Mouse (Mus musculus) midbrain, embryonic 10.5 days (tissue): ENCODE results near the gene Gen1. TPM values are rescaled to one million over a fixed set of nuclear protein-coding genes. Genes with fewer than 3 reads are reported as not detected.
A peak's percentile ranks its signal among the peaks of the same experiment; 100 is the strongest.

Experiments
- DNase-seq: peaks from one replicate; pipeline ENCODE4 v3.0.0-alpha.2; 2017; ENCODE audit warnings: low spot score
- H3K27ac ChIP-seq: fragments of 300-500 bp; sonication (generic); replicated peaks from 2 replicates; pipeline ENCODE4 v1.5.1; 2016; ENCODE audit warnings: mild to moderate bottlenecking
- H3K27me3 ChIP-seq: fragments of 300-500 bp; sonication (generic); 2 replicates; pipeline ENCODE4 v1.6.1; 2016; ENCODE audit warnings: low read depth, mild to moderate bottlenecking; ENCODE audit not compliant: poor library complexity, severe bottlenecking
- H3K36me3 ChIP-seq: fragments of 300-500 bp; sonication (generic); 2 replicates; pipeline ENCODE4 v1.6.1; 2016; ENCODE audit warnings: mild to moderate bottlenecking, moderate library complexity
- H3K4me1 ChIP-seq: fragments of 300-500 bp; sonication (generic); 2 replicates; pipeline ENCODE4 v1.6.1; 2016
- H3K4me3 ChIP-seq: fragments of 300-500 bp; sonication (generic); 2 replicates; pipeline ENCODE4 v1.5.1; 2016; ENCODE audit warnings: mild to moderate bottlenecking, moderate library complexity
- H3K9me3 ChIP-seq: fragments of 300-500 bp; sonication (generic); replicated peaks from 2 replicates; pipeline ENCODE4 v1.6.1; 2016; ENCODE audit warnings: mild to moderate bottlenecking
- WGBS: fragments of 180-500 bp; shearing (Covaris S2); methylation state at CpG from one replicate; pipeline ENCODE4 v1.1.7; 2016; 5-methylcytosine and 5-hydroxymethylcytosine counted together
- polyA plus RNA-seq: library from polyadenylated mRNA; unstranded; fragments of >200 nt; fragmentation: Nextera tagmentation; extraction: Ambion mirVana; gene quantifications from 2 replicates; pipeline ENCODE4 v1.2.1, GENCODE M21; 2016

The Gen1 gene
- polyA plus RNA-seq, 1 experiment from 2014 or later = 15.3 TPM

GRCm38 (mm10) chr12:11267030-11267429 is 1.4 kb upstream of the Gen1 start:
- WGBS = 11% methylated on average over 4 of the region's 4 CpGs
- Histone ChIP-seq H3K27ac (peak overlapping the region; percentile 93), H3K9me3 (no peaks in the 10 kb centered on the region), H3K36me3 (peaks cover 7% of the 10 kb centered on the region; the same call in 1 of the 2 replicates), H3K4me1 (peaks cover 46% of the 10 kb centered on the region), H3K4me3 (peak overlapping the region; percentile 78), H3K27me3 (no peaks in the 10 kb centered on the region)
- peak; percentile 15 for DNase-seq

DNA sequence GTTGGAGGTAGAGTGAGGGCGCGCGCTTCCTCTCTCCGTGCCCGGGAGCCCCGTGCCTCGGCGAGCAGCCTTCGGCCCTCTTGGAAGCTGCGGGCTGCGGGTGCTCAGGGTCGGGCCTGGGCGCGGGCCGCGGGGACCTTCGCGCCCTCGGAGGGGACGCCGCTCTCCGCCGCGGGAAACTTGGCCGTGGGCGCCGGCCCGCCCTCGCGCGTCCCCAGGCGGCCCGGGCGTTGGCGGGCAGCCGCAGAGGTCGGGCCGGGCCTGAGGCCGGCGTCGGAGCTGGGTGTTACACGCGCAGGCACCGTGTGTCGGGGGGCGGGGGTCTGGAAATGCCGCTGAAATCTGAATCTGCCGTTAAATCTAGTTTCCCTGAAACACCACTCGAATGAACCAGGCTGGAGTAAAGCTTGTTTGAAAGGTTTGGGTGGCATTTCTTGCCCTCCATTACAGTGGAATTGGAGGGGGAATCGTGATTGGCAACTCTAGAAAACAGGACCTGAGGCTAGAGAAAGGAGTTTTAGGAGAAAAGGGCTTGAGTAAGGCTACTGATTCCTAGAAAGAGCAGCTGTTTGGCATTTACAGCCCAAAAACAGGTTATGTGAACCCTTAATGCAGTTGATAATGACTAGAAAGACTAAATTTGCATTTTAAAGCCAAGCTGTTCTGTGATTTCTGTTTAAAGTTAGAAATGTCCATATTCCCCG is 833 bp upstream of the Gen1 start:
- Histone ChIP-seq H3K27me3 (no peaks in the 10 kb centered on the region), H3K36me3 (peaks cover 2% of the 10 kb centered on the region; the same call in 1 of the 2 replicates), H3K27ac (peak overlapping the region; percentile 93), H3K4me1 (peaks cover 46% of the 10 kb centered on the region), H3K9me3 (no peaks in the 10 kb centered on the region), H3K4me3 (peak overlapping the region; percentile 78)
- no peak for DNase-seq
- WGBS = 1% methylated on average over 51 of the region's 51 CpGs

- no peaks in the 10 kb centered on the region for H3K27me3 ChIP-seq
- 8% methylated on average over 13 of the region's 13 CpGs for WGBS
- H3K9me3 ChIP-seq = no peaks in the 10 kb centered on the region
- peak overlapping the region; percentile 93 for H3K27ac ChIP-seq
- DNase-seq = peak; percentile 12
- peaks cover 46% of the 10 kb centered on the region for H3K4me1 ChIP-seq
- no peaks in the 10 kb centered on the region for H3K36me3 ChIP-seq
- peak overlapping the region; percentile 78 for H3K4me3 ChIP-seq
Measured at GRCm38 (mm10) chr12:11264895-11265294, 706 bp downstream of the Gen1 start.

- Histone ChIP-seq H3K4me3 (no peak overlapping the region), H3K36me3 (peaks cover 85% of the 10 kb centered on the region), H3K9me3 (no peaks in the 10 kb centered on the region), H3K27ac (no peak overlapping the region), H3K4me1 (no peaks in the 10 kb centered on the region), H3K27me3 (no peaks in the 10 kb centered on the region)
- WGBS = 81% methylated on average over 3 of the region's 3 CpGs
- DNase-seq = no peak
Measured at GRCm38 (mm10) chr12:11250322-11250721, 15.3 kb downstream of the Gen1 start.

- no peaks in the 10 kb centered on the region for H3K27me3 ChIP-seq
- no peak overlapping the region for H3K4me3 ChIP-seq
- DNase-seq = no peak
- no peaks in the 10 kb centered on the region for H3K4me1 ChIP-seq
- 93% methylated on average over 1 of the region's 1 CpGs for WGBS
- no peaks in the 10 kb centered on the region for H3K9me3 ChIP-seq
- no peak overlapping the region for H3K27ac ChIP-seq
- H3K36me3 ChIP-seq = peaks cover 81% of the 10 kb centered on the region
Measured at GRCm38 (mm10) chr12:11247460-11247859, 18.1 kb downstream of the Gen1 start.

DNA sequence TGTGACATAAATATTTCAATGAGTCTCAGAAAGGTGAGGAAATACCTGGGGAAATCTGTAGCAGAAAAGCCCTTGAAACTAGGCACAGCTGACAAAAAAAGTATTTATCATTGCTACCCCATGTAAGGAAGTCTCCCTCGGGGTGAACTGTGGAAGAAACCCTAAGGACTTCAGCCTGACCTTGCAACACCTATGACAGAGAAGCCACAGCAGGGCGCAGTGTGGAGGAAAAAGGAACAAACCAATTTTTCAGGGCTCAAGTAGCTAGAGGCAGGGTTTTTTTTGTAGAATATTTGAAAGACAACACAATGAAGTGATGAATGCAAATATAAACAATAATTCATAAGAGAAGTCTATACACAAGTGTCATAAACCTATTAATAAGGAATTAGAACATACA is 29.6 kb downstream of the Gen1 start:
- no peak overlapping the region for H3K4me3 ChIP-seq
- peaks cover 22% of the 10 kb centered on the region for H3K36me3 ChIP-seq
- H3K27ac ChIP-seq = no peak overlapping the region
- H3K4me1 ChIP-seq = no peaks in the 10 kb centered on the region
- DNase-seq = no peak
- 80% methylated on average over 2 of the region's 2 CpGs for WGBS
- H3K27me3 ChIP-seq = no peaks in the 10 kb centered on the region
- no peaks in the 10 kb centered on the region for H3K9me3 ChIP-seq

- 86% methylated on average over 2 of the region's 2 CpGs for WGBS
- no peak for DNase-seq
Measured at GRCm38 (mm10) chr12:11230267-11230666, 35.3 kb downstream of the Gen1 start.

GRCm38 (mm10) chr12:11226529-11227268 is 38.9 kb downstream of the Gen1 start:
- Histone ChIP-seq H3K4me1 (peaks cover 14% of the 10 kb centered on the region), H3K4me3 (no peak overlapping the region), H3K27me3 (no peaks in the 10 kb centered on the region), H3K36me3 (no peaks in the 10 kb centered on the region), H3K27ac (no peak overlapping the region), H3K9me3 (no peaks in the 10 kb centered on the region)
- DNase-seq = no peak
- 85% methylated on average over 5 of the region's 5 CpGs for WGBS

More at GRCm38 (mm10) chr12:11230267-11230666, 35.3 kb downstream of the Gen1 start:
- Histone ChIP-seq H3K4me1 (no peaks in the 10 kb centered on the region), H3K27ac (no peak overlapping the region), H3K4me3 (no peak overlapping the region), H3K9me3 (no peaks in the 10 kb centered on the region), H3K27me3 (no peaks in the 10 kb centered on the region), H3K36me3 (no peaks in the 10 kb centered on the region)

GRCm38 (mm10) chr12:11226123-11226522 is 39.5 kb downstream of the Gen1 start:
- 22% methylated on average over 1 of the region's 1 CpGs for WGBS
- H3K36me3 ChIP-seq = no peaks in the 10 kb centered on the region
- H3K27me3 ChIP-seq = no peaks in the 10 kb centered on the region
- peaks cover 18% of the 10 kb centered on the region for H3K4me1 ChIP-seq
- H3K9me3 ChIP-seq = no peaks in the 10 kb centered on the region
- no peak overlapping the region for H3K27ac ChIP-seq
- H3K4me3 ChIP-seq = no peak overlapping the region
- DNase-seq = no peak

GRCm38 (mm10) chr12:11224722-11225121 is 40.9 kb downstream of the Gen1 start:
- Histone ChIP-seq H3K27ac (peak overlapping the region; percentile 58; the same call in 1 of the 2 replicates), H3K9me3 (no peaks in the 10 kb centered on the region), H3K4me3 (no peak overlapping the region), H3K36me3 (no peaks in the 10 kb centered on the region), H3K4me1 (peaks cover 18% of the 10 kb centered on the region), H3K27me3 (no peaks in the 10 kb centered on the region)
- 2% methylated on average over 5 of the region's 5 CpGs for WGBS
- DNase-seq = no peak

GRCm38 (mm10) chr12:11223090-11223489 is 42.5 kb downstream of the Gen1 start:
- H3K9me3 ChIP-seq = no peaks in the 10 kb centered on the region
- DNase-seq = no peak
- H3K36me3 ChIP-seq = no peaks in the 10 kb centered on the region
- WGBS = 92% methylated on average over 10 of the region's 10 CpGs
- H3K27me3 ChIP-seq = no peaks in the 10 kb centered on the region
- no peak overlapping the region for H3K4me3 ChIP-seq
- H3K4me1 ChIP-seq = peaks cover 18% of the 10 kb centered on the region
- H3K27ac ChIP-seq = no peak overlapping the region

GRCm38 (mm10) chr12:11222566-11222965 is 43.0 kb downstream of the Gen1 start:
- H3K27ac ChIP-seq = peak overlapping the region; percentile 74; the same call in 1 of the 2 replicates
- 69% methylated on average over 3 of the region's 3 CpGs for WGBS

More at GRCm38 (mm10) chr12:11222566-11222965, 43.0 kb downstream of the Gen1 start:
- DNase-seq = no peak
- H3K4me3 ChIP-seq = no peak overlapping the region
- H3K4me1 ChIP-seq = peaks cover 18% of the 10 kb centered on the region
- no peaks in the 10 kb centered on the region for H3K27me3 ChIP-seq
- H3K36me3 ChIP-seq = no peaks in the 10 kb centered on the region
- H3K9me3 ChIP-seq = no peaks in the 10 kb centered on the region
